In the genomic region with DNA sequence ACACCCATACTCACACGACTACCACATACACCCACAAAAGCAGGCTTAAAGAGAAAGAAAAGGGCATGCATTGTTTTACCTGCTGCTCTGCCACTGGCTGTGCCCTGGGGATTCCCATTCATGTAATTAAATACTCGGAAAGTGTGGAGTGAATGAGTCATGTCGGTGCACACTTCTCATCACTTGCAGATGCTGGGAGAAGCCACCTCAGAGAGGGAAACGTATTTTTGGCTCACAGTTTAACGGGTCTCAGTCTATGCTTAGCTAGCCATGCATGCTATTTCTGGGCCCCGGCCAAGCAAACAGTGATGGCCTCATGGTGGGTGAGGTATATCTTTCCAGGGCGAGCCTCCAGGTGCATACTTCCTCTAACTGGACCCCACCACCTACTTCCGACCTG, we compare ENCODE assay signal across 31 mouse cellular contexts. TPM values are rescaled to one million over a fixed set of nuclear protein-coding genes. Genes with fewer than 3 reads are reported as not detected.
DNase-seq lines count a peak whose midpoint lies in the region; ATAC-seq and TF ChIP-seq lines count a peak whose summit lies in the region.
"Had no signal": no experiment of that assay in that cellular context is flagged by ENCODE, and none has a peak within 500 bp of the region (broad histone marks: within the 10 kb centered on the region; RNA-seq: fewer than 3 reads in every experiment).

No protein-coding gene starts in this region.

- peak overlapping the region; percentile 50 for H3K27ac ChIP-seq in forebrain, embryonic 15.5 days (replicated peaks)
- H3K27ac ChIP-seq in forebrain, postnatal 0 days (ENCODE audit: low read depth, low read length): no peak overlapping the region
- H3K27ac ChIP-seq in hindbrain, postnatal 0 days: peak overlapping the region; percentile 76
- no peak overlapping the region for H3K27ac ChIP-seq in hindbrain, embryonic 10.5 days
- H3K27ac ChIP-seq in midbrain, embryonic 15.5 days: peak overlapping the region; percentile 40; the same call in 1 of the 2 replicates
- H3K27ac ChIP-seq in midbrain, embryonic 11.5 days (ENCODE audit: low read depth, low read length): no peak overlapping the region
- H3K27ac ChIP-seq: limb, embryonic 13.5 days; neural tube, embryonic 12.5 days; stomach, postnatal 0 days had no signal

- no peak overlapping the region for H3K9ac ChIP-seq in forebrain, embryonic 15.5 days (replicated peaks)
- H3K9ac ChIP-seq in forebrain, postnatal 0 days: no peak overlapping the region
- no peak overlapping the region for H3K9ac ChIP-seq in hindbrain, postnatal 0 days (replicated peaks; ENCODE audit: low read length)
- H3K9ac ChIP-seq in midbrain, embryonic 15.5 days: no peak overlapping the region
- no peak overlapping the region for H3K9ac ChIP-seq in midbrain, embryonic 11.5 days (ENCODE audit: low read length)
- H3K9ac ChIP-seq: limb, embryonic 13.5 days; neural tube, embryonic 12.5 days had no signal

- no peak for DNase-seq in forebrain, postnatal 0 days
- no peak for DNase-seq in hindbrain, postnatal 0 days (ENCODE audit: low spot score)
- DNase-seq in hindbrain, embryonic 10.5 days (ENCODE audit: low spot score): no peak
- DNase-seq in midbrain, embryonic 11.5 days (ENCODE audit: low spot score, missing footprints): no peak
- DNase-seq in NIH3T3 (ENCODE audit: low read depth): peak; percentile 27
- no peak for DNase-seq in lung, postnatal 14 days
- DNase-seq: adrenal gland, adult 8-10 months; gastrocnemius, postnatal 10 days; heart, postnatal 14 days; kidney, adult 9 months; kidney, postnatal 14 days; right cerebral cortex, postnatal 4 days; thymus, adult 18-20 months; thymus, postnatal 25 days had no signal

- WGBS in forebrain, embryonic 15.5 days: 75% methylated on average over 8 of the region's 8 CpGs
- 77% methylated on average over 8 of the region's 8 CpGs for WGBS in forebrain, postnatal 0 days
- 64% methylated on average over 8 of the region's 8 CpGs for WGBS in hindbrain, postnatal 0 days
- 89% methylated on average over 8 of the region's 8 CpGs for WGBS in hindbrain, embryonic 10.5 days
- 81% methylated on average over 8 of the region's 8 CpGs for WGBS in midbrain, embryonic 15.5 days
- 92% methylated on average over 8 of the region's 8 CpGs for WGBS in midbrain, embryonic 11.5 days

- peaks cover 9% of the 10 kb centered on the region; the same call in 1 of the 2 replicates for H3K36me3 ChIP-seq in forebrain, embryonic 15.5 days
- peaks cover 2% of the 10 kb centered on the region; the same call in 1 of the 2 replicates for H3K36me3 ChIP-seq in forebrain, postnatal 0 days (ENCODE audit: insufficient read depth)
- H3K36me3 ChIP-seq in hindbrain, postnatal 0 days (ENCODE audit: insufficient read depth, low read length): no peaks in the 10 kb centered on the region
- peaks cover 90% of the 10 kb centered on the region for H3K36me3 ChIP-seq in hindbrain, embryonic 10.5 days
- H3K36me3 ChIP-seq in midbrain, embryonic 15.5 days (replicated peaks): peaks cover 5% of the 10 kb centered on the region
- peaks cover 7% of the 10 kb centered on the region for H3K36me3 ChIP-seq in midbrain, embryonic 11.5 days (ENCODE audit: control insufficient read depth, insufficient read depth, low read length)

- no peak for TF ChIP-seq CTCF in forebrain, postnatal 0 days (IDR thresholded peaks at IDR 0.05; ENCODE audit: low read depth)
- TF ChIP-seq CTCF in hindbrain, postnatal 0 days (IDR thresholded peaks at IDR 0.05; ENCODE audit: low read depth): no peak

- no peak overlapping the region for H3K4me3 ChIP-seq in forebrain, embryonic 15.5 days
- H3K4me3 ChIP-seq in forebrain, postnatal 0 days (ENCODE audit: low read depth, low read length): no peak overlapping the region
- H3K4me3 ChIP-seq in hindbrain, postnatal 0 days (ENCODE audit: low read length): no peak overlapping the region
- H3K4me3 ChIP-seq in hindbrain, embryonic 10.5 days: no peak overlapping the region
- H3K4me3 ChIP-seq in midbrain, embryonic 15.5 days: no peak overlapping the region
- H3K4me3 ChIP-seq in midbrain, embryonic 11.5 days (ENCODE audit: low read depth, low read length): no peak overlapping the region
- H3K4me3 ChIP-seq: limb, embryonic 13.5 days; neural tube, embryonic 12.5 days had no signal

- H3K4me1 ChIP-seq in forebrain, embryonic 15.5 days: peaks cover 11% of the 10 kb centered on the region
- H3K4me1 ChIP-seq in forebrain, postnatal 0 days (ENCODE audit: insufficient read depth): no peaks in the 10 kb centered on the region
- H3K4me1 ChIP-seq in hindbrain, postnatal 0 days (ENCODE audit: insufficient read depth, low read length): no peaks in the 10 kb centered on the region; the same call in 1 of the 2 replicates
- peaks cover 14% of the 10 kb centered on the region for H3K4me1 ChIP-seq in hindbrain, embryonic 10.5 days (replicated peaks)
- peaks cover 52% of the 10 kb centered on the region for H3K4me1 ChIP-seq in midbrain, embryonic 15.5 days
- peaks cover 13% of the 10 kb centered on the region for H3K4me1 ChIP-seq in midbrain, embryonic 11.5 days (ENCODE audit: control insufficient read depth, insufficient read depth, low read length)
- H3K4me1 ChIP-seq: neural tube, embryonic 12.5 days had no signal

- no peaks in the 10 kb centered on the region for H3K9me3 ChIP-seq in forebrain, embryonic 15.5 days
- no peaks in the 10 kb centered on the region for H3K9me3 ChIP-seq in forebrain, postnatal 0 days (ENCODE audit: low read length)
- no peaks in the 10 kb centered on the region for H3K9me3 ChIP-seq in hindbrain, postnatal 0 days (ENCODE audit: low read length)
- H3K9me3 ChIP-seq in hindbrain, embryonic 10.5 days: no peaks in the 10 kb centered on the region
- no peaks in the 10 kb centered on the region for H3K9me3 ChIP-seq in midbrain, embryonic 15.5 days
- H3K9me3 ChIP-seq in midbrain, embryonic 11.5 days (ENCODE audit: control insufficient read depth, low read length): no peaks in the 10 kb centered on the region
- H3K9me3 ChIP-seq: limb, embryonic 13.5 days; neural tube, embryonic 12.5 days had no signal

- no peak overlapping the region for H3K4me2 ChIP-seq in forebrain, embryonic 15.5 days (replicated peaks)
- no peak overlapping the region for H3K4me2 ChIP-seq in forebrain, postnatal 0 days (ENCODE audit: low read depth)
- no peak overlapping the region for H3K4me2 ChIP-seq in hindbrain, postnatal 0 days (ENCODE audit: low read depth, low read length)
- H3K4me2 ChIP-seq in midbrain, embryonic 15.5 days: no peak overlapping the region
- H3K4me2 ChIP-seq in midbrain, embryonic 11.5 days: no peak overlapping the region
- H3K4me2 ChIP-seq: limb, embryonic 13.5 days; liver, embryonic 11.5 days; neural tube, embryonic 12.5 days had no signal

- no peak for ATAC-seq in forebrain, embryonic 15.5 days (replicated peaks)
- no peak for ATAC-seq in forebrain, postnatal 0 days
- ATAC-seq in hindbrain, postnatal 0 days: no peak
- no peak for ATAC-seq in midbrain, embryonic 15.5 days (replicated peaks)
- ATAC-seq in midbrain, embryonic 11.5 days (ENCODE audit: low FRiP score): no peak
- ATAC-seq: intestine, postnatal 0 days had no signal

- H3K27me3 ChIP-seq in forebrain, embryonic 15.5 days: no peaks in the 10 kb centered on the region
- no peaks in the 10 kb centered on the region for H3K27me3 ChIP-seq in forebrain, postnatal 0 days (ENCODE audit: insufficient read depth, low read length)
- no peaks in the 10 kb centered on the region for H3K27me3 ChIP-seq in hindbrain, postnatal 0 days (ENCODE audit: insufficient read depth, low read length)
- H3K27me3 ChIP-seq in hindbrain, embryonic 10.5 days (ENCODE audit: insufficient read depth, poor library complexity, severe bottlenecking): no peaks in the 10 kb centered on the region
- H3K27me3 ChIP-seq in midbrain, embryonic 15.5 days (replicated peaks): no peaks in the 10 kb centered on the region
- H3K27me3 ChIP-seq in midbrain, embryonic 11.5 days (ENCODE audit: control insufficient read depth, insufficient read depth, low read length): no peaks in the 10 kb centered on the region
- H3K27me3 ChIP-seq: limb, embryonic 13.5 days; neural tube, embryonic 12.5 days had no signal

RNA-seq across cellular contexts. Expression of a gene that starts 21.6 kb away (rescaled TPM):
- polyA plus RNA-seq in forebrain, embryonic 15.5 days (2015; fragmentation: Nextera tagmentation; extraction: Ambion mirVana): not detected in 2 replicates
- total RNA-seq in forebrain, postnatal 0 days (2014; rRNA removed): not detected in 2 replicates
- not detected in 2 replicates for polyA plus RNA-seq in forebrain, postnatal 0 days (2015; fragmentation: Nextera tagmentation; extraction: Ambion mirVana)
- total RNA-seq in hindbrain, postnatal 0 days (2014; rRNA removed): not detected in 2 replicates
- not detected in 2 replicates for polyA plus RNA-seq in hindbrain, postnatal 0 days (2015; fragmentation: Nextera tagmentation; extraction: Ambion mirVana)
- polyA plus RNA-seq in hindbrain, embryonic 10.5 days (2016; fragmentation: Nextera tagmentation; extraction: Ambion mirVana): not detected in 2 replicates
- not detected in 2 replicates for polyA plus RNA-seq in midbrain, embryonic 15.5 days (2015; fragmentation: Nextera tagmentation; extraction: Ambion mirVana)
- polyA plus RNA-seq in midbrain, embryonic 11.5 days (2014; fragmentation: Nextera tagmentation; extraction: Ambion mirVana): not detected in 2 replicates
- total RNA-seq: adrenal gland, adult 8-10 months; gastrocnemius, postnatal 10 days; heart, postnatal 14 days; layer of hippocampus, adult 18-20 months; layer of hippocampus, postnatal 25 days; left cerebral cortex, adult 8-10 months; left cerebral cortex, postnatal 36 days had no signal
- polyA plus RNA-seq: CD4-positive, CD25-positive, alpha-beta regulatory T cell, adult 4 months; embryonic facial prominence, embryonic 11.5 days; gonadal fat pad, adult 2 months; heart, embryonic 14.5 days; intestine, postnatal 0 days; limb, embryonic 13.5 days; liver, embryonic 11.5 days; lung, postnatal 0 days; neural tube, embryonic 12.5 days; spleen, adult 2 months; stomach, postnatal 0 days had no signal

Comparison
In these comparisons a context has a peak if more than half of its experiments do, and no peak if none do; other contexts are left out.
1. H3K27ac ChIP-seq: peak in forebrain, embryonic 15.5 days (single experiment), hindbrain, postnatal 0 days (single experiment) and midbrain, embryonic 15.5 days (single experiment); none in forebrain, postnatal 0 days (single experiment), hindbrain, embryonic 10.5 days (single experiment) and midbrain, embryonic 11.5 days (single experiment).